8 mouse cellular contexts compared by ENCODE assay signal in genomic region chr5:51568198-51568690, GRCm38 (mm10). TPM values are rescaled to one million over a fixed set of nuclear protein-coding genes. Genes with fewer than 3 reads are reported as not detected.
A peak's percentile ranks its signal among the peaks of the same experiment; 100 is the strongest.
DNase-seq lines count a peak whose midpoint lies in the region; ATAC-seq and TF ChIP-seq lines count a peak whose summit lies in the region.

No protein-coding gene starts in this region.

- DNase-seq in hindbrain, embryonic 11.5 days (ENCODE audit: low spot score): no peak
- DNase-seq in hindbrain, embryonic 10.5 days (ENCODE audit: low spot score): no peak
- DNase-seq in spleen, postnatal 10 days (ENCODE audit: low spot score in 2 of 2): no peak
- no peak for DNase-seq in B cell, adult 2 months
- no peak for DNase-seq in cerebellum, adult 9-10 months

- peak; percentile 43 for ATAC-seq in hindbrain, embryonic 11.5 days (ENCODE audit: low FRiP score)
- ATAC-seq in heart, embryonic 11.5 days (replicated peaks; ENCODE audit: insufficient number of reproducible peaks, low FRiP score, low TSS enrichment): no peak
- ATAC-seq in midbrain, embryonic 15.5 days (replicated peaks): peak; percentile 79

- no peaks in the 10 kb centered on the region for H3K4me1 ChIP-seq in hindbrain, embryonic 11.5 days (replicated peaks; ENCODE audit: control insufficient read depth, insufficient read depth, low read length)
- H3K4me1 ChIP-seq in hindbrain, embryonic 10.5 days (replicated peaks): peaks cover 14% of the 10 kb centered on the region
- 0 out of 2 replicates have a peak, but pooled peaks cover 1% of the 10 kb centered on the region for H3K4me1 ChIP-seq in cortical plate, adult 2 months (ENCODE audit: control insufficient read depth, insufficient read depth, low read length)
- peaks cover 6% of the 10 kb centered on the region for H3K4me1 ChIP-seq in heart, embryonic 11.5 days (ENCODE audit: control insufficient read depth, insufficient read depth, low read length)
- peaks cover 14% of the 10 kb centered on the region for H3K4me1 ChIP-seq in midbrain, embryonic 15.5 days

- H3K27ac ChIP-seq in hindbrain, embryonic 11.5 days (ENCODE audit: low read depth, low read length): no peak overlapping the region
- no peak overlapping the region for H3K27ac ChIP-seq in hindbrain, embryonic 10.5 days
- H3K27ac ChIP-seq in cortical plate, adult 2 months (ENCODE audit: insufficient read depth, low read length): 0 out of 2 replicates have a peak overlapping the region, but pooled peaks have one; percentile 26
- peak overlapping the region; percentile 74 for H3K27ac ChIP-seq in heart, embryonic 11.5 days (ENCODE audit: low read depth, low read length)
- H3K27ac ChIP-seq in midbrain, embryonic 15.5 days: no peak overlapping the region

- no peak for TF ChIP-seq CTCF in cortical plate, adult 2 months (IDR thresholded peaks at IDR 0.05; ENCODE audit: extremely low read depth, insufficient read depth, low read length)

- no peaks in the 10 kb centered on the region for H3K27me3 ChIP-seq in hindbrain, embryonic 11.5 days (ENCODE audit: control insufficient read depth, insufficient read depth, low read length)
- no peaks in the 10 kb centered on the region for H3K27me3 ChIP-seq in hindbrain, embryonic 10.5 days (ENCODE audit: insufficient read depth, poor library complexity, severe bottlenecking)
- H3K27me3 ChIP-seq in heart, embryonic 11.5 days (ENCODE audit: control insufficient read depth, insufficient read depth, low read length): no peaks in the 10 kb centered on the region
- no peaks in the 10 kb centered on the region for H3K27me3 ChIP-seq in midbrain, embryonic 15.5 days (replicated peaks)

- H3K4me3 ChIP-seq in hindbrain, embryonic 11.5 days (ENCODE audit: low read depth, low read length): no peak overlapping the region
- H3K4me3 ChIP-seq in hindbrain, embryonic 10.5 days: no peak overlapping the region
- H3K4me3 ChIP-seq in cortical plate, adult 2 months (ENCODE audit: insufficient read depth, low read length): no peak overlapping the region
- H3K4me3 ChIP-seq in heart, embryonic 11.5 days (ENCODE audit: low read depth, low read length): no peak overlapping the region
- no peak overlapping the region for H3K4me3 ChIP-seq in midbrain, embryonic 15.5 days

- H3K4me2 ChIP-seq in hindbrain, embryonic 11.5 days (replicated peaks; ENCODE audit: low read depth, low read length): no peak overlapping the region
- peak overlapping the region; percentile 41; the same call in 1 of the 2 replicates for H3K4me2 ChIP-seq in heart, embryonic 11.5 days
- peak overlapping the region; percentile 18 for H3K4me2 ChIP-seq in midbrain, embryonic 15.5 days

- no peak overlapping the region for H3K9ac ChIP-seq in hindbrain, embryonic 11.5 days (ENCODE audit: low read depth, low read length)
- no peak overlapping the region for H3K9ac ChIP-seq in heart, embryonic 11.5 days (ENCODE audit: low read depth, low read length)
- no peak overlapping the region for H3K9ac ChIP-seq in midbrain, embryonic 15.5 days

- no peaks in the 10 kb centered on the region for H3K36me3 ChIP-seq in hindbrain, embryonic 11.5 days (ENCODE audit: control insufficient read depth, insufficient read depth, low read length)
- no peaks in the 10 kb centered on the region for H3K36me3 ChIP-seq in hindbrain, embryonic 10.5 days
- no peaks in the 10 kb centered on the region for H3K36me3 ChIP-seq in heart, embryonic 11.5 days (ENCODE audit: control insufficient read depth, insufficient read depth, low read length)
- no peaks in the 10 kb centered on the region for H3K36me3 ChIP-seq in midbrain, embryonic 15.5 days (replicated peaks)

- no peak for TF ChIP-seq POLR2A in cortical plate, adult 2 months (IDR thresholded peaks at IDR 0.05; ENCODE audit: extremely low read depth, insufficient read depth, low read length)

- H3K9me3 ChIP-seq in hindbrain, embryonic 11.5 days (ENCODE audit: control insufficient read depth, low read length): no peaks in the 10 kb centered on the region
- no peaks in the 10 kb centered on the region for H3K9me3 ChIP-seq in hindbrain, embryonic 10.5 days
- no peaks in the 10 kb centered on the region for H3K9me3 ChIP-seq in heart, embryonic 11.5 days (replicated peaks; ENCODE audit: control insufficient read depth, low read length)
- H3K9me3 ChIP-seq in midbrain, embryonic 15.5 days: no peaks in the 10 kb centered on the region

- WGBS in hindbrain, embryonic 11.5 days: 47% methylated on average over 8 of the region's 8 CpGs
- WGBS in hindbrain, embryonic 10.5 days: 48% methylated on average over 8 of the region's 8 CpGs
- 60% methylated on average over 8 of the region's 8 CpGs for WGBS in heart, embryonic 11.5 days (ENCODE audit: insufficient replicate concordance)
- WGBS in midbrain, embryonic 15.5 days: 16% methylated on average over 8 of the region's 8 CpGs

RNA-seq across cellular contexts. Expression of gene Ppargc1a, which starts 0.7 kb away (rescaled TPM):
- polyA plus RNA-seq in hindbrain, embryonic 11.5 days (2014; fragmentation: Nextera tagmentation; extraction: Ambion mirVana): 4.1 and 4.3 TPM in 2 replicates
- 1.8 and 2.1 TPM in 2 replicates for polyA plus RNA-seq in hindbrain, embryonic 10.5 days (2016; fragmentation: Nextera tagmentation; extraction: Ambion mirVana)
- polyA plus RNA-seq in cortical plate, adult 2 months (2012; rRNA removed): 19.6 and 22.0 TPM in 2 replicates
- 40.1 and 44.6 TPM in 2 replicates for polyA plus RNA-seq in heart, embryonic 11.5 days (2014; fragmentation: Nextera tagmentation; extraction: Ambion mirVana)
- polyA plus RNA-seq in midbrain, embryonic 15.5 days (2015; fragmentation: Nextera tagmentation; extraction: Ambion mirVana): 16.7 and 17.2 TPM in 2 replicates

Comparison
In these comparisons a context has a peak if more than half of its experiments do, and no peak if none do; other contexts are left out.
1. H3K27ac ChIP-seq: peak in cortical plate, adult 2 months (single experiment) and heart, embryonic 11.5 days (single experiment); none in hindbrain, embryonic 11.5 days (single experiment), hindbrain, embryonic 10.5 days (single experiment) and midbrain, embryonic 15.5 days (single experiment).